Mouse (Mus musculus): ENCODE data around the gene Gm20696. TPM values are rescaled to one million over a fixed set of nuclear protein-coding genes. Genes with fewer than 3 reads are reported as not detected.

Gm20696 gene
- polyA plus RNA-seq, 1 experiment = 1.7 TPM

- 73% methylated on average over 8 of the region's 8 CpGs for WGBS
- DNase-seq (ENCODE audit: low read depth in 1 of 2, low spot score in 2 of 2) = no peak
- H3K4me3 ChIP-seq (ENCODE audit: extremely low read depth, insufficient read depth, insufficient read length) = no peak overlapping the region
- no peak for TF ChIP-seq CTCF (IDR thresholded peaks at IDR 0.05; ENCODE audit: extremely low read depth, insufficient read depth, insufficient read length, insufficient replicate concordance)
- no peak for TF ChIP-seq POLR2A (IDR thresholded peaks at IDR 0.05; ENCODE audit: low read depth, low read length)
- no peaks in the 10 kb centered on the region for H3K27me3 ChIP-seq (ENCODE audit: control insufficient read depth, insufficient read depth, low read length)
- no peaks in the 10 kb centered on the region for H3K36me3 ChIP-seq (ENCODE audit: control insufficient read depth, insufficient read depth, low read length)
- no peaks in the 10 kb centered on the region for H3K4me1 ChIP-seq (ENCODE audit: control insufficient read depth, insufficient read depth, insufficient read length)
- no peak overlapping the region for H3K27ac ChIP-seq (ENCODE audit: insufficient read depth, low read length)
Observed at GRCm38 (mm10) chr6:99599651-99600050, 66.9 kb downstream of the Gm20696 start.

- TF ChIP-seq POLR2A (IDR thresholded peaks at IDR 0.05; ENCODE audit: low read depth, low read length) (no peak), CTCF (IDR thresholded peaks at IDR 0.05; ENCODE audit: extremely low read depth, insufficient read depth, insufficient read length, insufficient replicate concordance) (no peak)
- 89% methylated on average over 5 of the region's 5 CpGs for WGBS
- Histone ChIP-seq H3K27ac (ENCODE audit: insufficient read depth, low read length) (no peak overlapping the region), H3K36me3 (ENCODE audit: control insufficient read depth, insufficient read depth, low read length) (no peaks in the 10 kb centered on the region), H3K27me3 (ENCODE audit: control insufficient read depth, insufficient read depth, low read length) (no peaks in the 10 kb centered on the region), H3K4me1 (ENCODE audit: control insufficient read depth, insufficient read depth, insufficient read length) (no peaks in the 10 kb centered on the region), H3K4me3 (ENCODE audit: extremely low read depth, insufficient read depth, insufficient read length) (no peak overlapping the region)
- DNase-seq (ENCODE audit: low read depth in 1 of 2, low spot score in 2 of 2) = no peak
Observed at GRCm38 (mm10) chr6:99599229-99599628, 67.4 kb downstream of the Gm20696 start.

GRCm38 (mm10) chr6:99577040-99577439 lies 89.6 kb downstream of the Gm20696 start:
- Histone ChIP-seq H3K27me3 (ENCODE audit: control insufficient read depth, insufficient read depth, low read length) (no peaks in the 10 kb centered on the region), H3K4me3 (ENCODE audit: extremely low read depth, insufficient read depth, insufficient read length) (no peak overlapping the region), H3K4me1 (ENCODE audit: control insufficient read depth, insufficient read depth, insufficient read length) (no peaks in the 10 kb centered on the region), H3K27ac (ENCODE audit: insufficient read depth, low read length) (no peak overlapping the region), H3K36me3 (ENCODE audit: control insufficient read depth, insufficient read depth, low read length) (no peaks in the 10 kb centered on the region)
- no peak for TF ChIP-seq POLR2A (IDR thresholded peaks at IDR 0.05; ENCODE audit: low read depth, low read length)
- TF ChIP-seq CTCF (IDR thresholded peaks at IDR 0.05; ENCODE audit: extremely low read depth, insufficient read depth, insufficient read length, insufficient replicate concordance) = no peak
- WGBS = 46% methylated on average over 6 of the region's 6 CpGs
- no peak for DNase-seq (ENCODE audit: low read depth in 1 of 2, low spot score in 2 of 2)

- H3K27ac ChIP-seq (ENCODE audit: insufficient read depth, low read length) = no peak overlapping the region
- no peak overlapping the region for H3K4me3 ChIP-seq (ENCODE audit: extremely low read depth, insufficient read depth, insufficient read length)
- DNase-seq (ENCODE audit: low read depth in 1 of 2, low spot score in 2 of 2) = no peak
- TF ChIP-seq POLR2A (IDR thresholded peaks at IDR 0.05; ENCODE audit: low read depth, low read length) (no peak), CTCF (IDR thresholded peaks at IDR 0.05; ENCODE audit: extremely low read depth, insufficient read depth, insufficient read length, insufficient replicate concordance) (no peak)
- H3K36me3 ChIP-seq (ENCODE audit: control insufficient read depth, insufficient read depth, low read length) = no peaks in the 10 kb centered on the region
- no peaks in the 10 kb centered on the region for H3K4me1 ChIP-seq (ENCODE audit: control insufficient read depth, insufficient read depth, insufficient read length)
- no peaks in the 10 kb centered on the region for H3K27me3 ChIP-seq (ENCODE audit: control insufficient read depth, insufficient read depth, low read length)
- 88% methylated on average over 6 of the region's 6 CpGs for WGBS
Observed at GRCm38 (mm10) chr6:99575633-99576032, 91.0 kb downstream of the Gm20696 start.

- no peaks in the 10 kb centered on the region for H3K4me1 ChIP-seq (ENCODE audit: control insufficient read depth, insufficient read depth, insufficient read length)
- TF ChIP-seq POLR2A (IDR thresholded peaks at IDR 0.05; ENCODE audit: low read depth, low read length) (no peak), CTCF (IDR thresholded peaks at IDR 0.05; ENCODE audit: extremely low read depth, insufficient read depth, insufficient read length, insufficient replicate concordance) (no peak)
- H3K36me3 ChIP-seq (ENCODE audit: control insufficient read depth, insufficient read depth, low read length) = no peaks in the 10 kb centered on the region
- H3K27ac ChIP-seq (ENCODE audit: insufficient read depth, low read length) = no peak overlapping the region
- no peak for DNase-seq (ENCODE audit: low read depth in 1 of 2, low spot score in 2 of 2)
- WGBS = 81% methylated on average over 2 of the region's 2 CpGs
- no peaks in the 10 kb centered on the region for H3K27me3 ChIP-seq (ENCODE audit: control insufficient read depth, insufficient read depth, low read length)
- H3K4me3 ChIP-seq (ENCODE audit: extremely low read depth, insufficient read depth, insufficient read length) = no peak overlapping the region
Observed at GRCm38 (mm10) chr6:99573343-99573742, 93.3 kb downstream of the Gm20696 start.

GRCm38 (mm10) chr6:99572071-99572470 lies 94.5 kb downstream of the Gm20696 start:
- Histone ChIP-seq H3K36me3 (ENCODE audit: control insufficient read depth, insufficient read depth, low read length) (no peaks in the 10 kb centered on the region), H3K4me3 (ENCODE audit: extremely low read depth, insufficient read depth, insufficient read length) (no peak overlapping the region), H3K4me1 (ENCODE audit: control insufficient read depth, insufficient read depth, insufficient read length) (no peaks in the 10 kb centered on the region), H3K27me3 (ENCODE audit: control insufficient read depth, insufficient read depth, low read length) (no peaks in the 10 kb centered on the region), H3K27ac (ENCODE audit: insufficient read depth, low read length) (no peak overlapping the region)
- DNase-seq (ENCODE audit: low read depth in 1 of 2, low spot score in 2 of 2) = no peak
- no peak for TF ChIP-seq CTCF (IDR thresholded peaks at IDR 0.05; ENCODE audit: extremely low read depth, insufficient read depth, insufficient read length, insufficient replicate concordance)
- no peak for TF ChIP-seq POLR2A (IDR thresholded peaks at IDR 0.05; ENCODE audit: low read depth, low read length)
- 83% methylated on average over 5 of the region's 5 CpGs for WGBS

- Histone ChIP-seq H3K4me1 (ENCODE audit: control insufficient read depth, insufficient read depth, insufficient read length) (no peaks in the 10 kb centered on the region), H3K27ac (ENCODE audit: insufficient read depth, low read length) (no peak overlapping the region), H3K4me3 (ENCODE audit: extremely low read depth, insufficient read depth, insufficient read length) (no peak overlapping the region), H3K36me3 (ENCODE audit: control insufficient read depth, insufficient read depth, low read length) (no peaks in the 10 kb centered on the region), H3K27me3 (ENCODE audit: control insufficient read depth, insufficient read depth, low read length) (no peaks in the 10 kb centered on the region)
- TF ChIP-seq CTCF (IDR thresholded peaks at IDR 0.05; ENCODE audit: extremely low read depth, insufficient read depth, insufficient read length, insufficient replicate concordance) (no peak), POLR2A (IDR thresholded peaks at IDR 0.05; ENCODE audit: low read depth, low read length) (no peak)
- WGBS = 64% methylated on average over 8 of the region's 8 CpGs
- DNase-seq (ENCODE audit: low read depth in 1 of 2, low spot score in 2 of 2) = no peak
Observed at GRCm38 (mm10) chr6:99566921-99567320, 99.7 kb downstream of the Gm20696 start.
